Mouse (Mus musculus): ENCODE measurements around the gene Tmem273.

Gene Tmem273

DNA sequence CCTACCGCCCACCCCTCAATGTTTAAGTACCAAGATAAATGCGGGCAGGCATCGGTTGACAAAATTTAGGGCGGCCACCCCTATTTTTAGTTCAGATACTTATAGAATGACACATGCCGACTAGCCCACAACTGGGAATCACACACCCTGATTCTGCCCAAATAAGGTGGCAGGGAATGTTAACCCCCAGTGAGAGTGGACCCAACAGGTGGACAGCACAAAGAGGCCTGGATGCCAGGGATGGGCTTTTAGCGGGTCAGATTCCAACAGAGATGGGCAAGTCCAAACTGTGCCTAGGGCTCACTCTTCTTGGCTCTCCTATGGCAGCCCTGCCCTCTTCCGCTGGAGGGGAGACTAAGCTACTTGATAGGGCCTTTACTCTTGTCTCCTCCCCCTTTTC lies 14.3 kb downstream of the Tmem273 start:
- in situ Hi-C loops (cut with MboI; ENCODE audit: low pct_unique_long_range_greater_than_20kb in 1 of 2, low sequenced_read_pairs in 2 of 2, unreplicated experiment in 1 of 2) = no loop called here

- in situ Hi-C loops (cut with MboI; ENCODE audit: low pct_unique_long_range_greater_than_20kb in 1 of 2, low sequenced_read_pairs in 2 of 2, unreplicated experiment in 1 of 2) = no loop called here
Observed at GRCm38 (mm10) chr14:32801016-32801661, 15.4 kb downstream of the Tmem273 start.

DNA sequence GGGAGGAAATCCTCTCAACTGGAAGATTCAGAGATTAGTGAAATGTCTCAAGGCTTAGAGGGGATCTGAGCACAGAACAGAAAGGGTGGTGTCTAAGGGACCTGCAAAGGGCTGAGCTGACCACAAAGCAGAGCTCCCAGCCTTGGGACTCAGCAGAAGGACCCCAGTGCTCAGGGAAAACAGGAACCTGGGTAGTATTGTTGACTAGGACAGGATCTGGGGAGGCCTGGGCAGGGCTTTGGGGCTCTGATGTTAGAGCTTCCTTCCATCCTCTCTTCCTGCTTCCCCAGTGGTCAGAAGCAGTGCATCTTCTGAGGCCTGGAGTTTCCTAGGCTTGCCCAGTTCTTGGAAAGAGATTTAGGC lies 15.9 kb downstream of the Tmem273 start:
- in situ Hi-C loops (cut with MboI; ENCODE audit: low pct_unique_long_range_greater_than_20kb in 1 of 2, low sequenced_read_pairs in 2 of 2, unreplicated experiment in 1 of 2) = no loop called here

DNA sequence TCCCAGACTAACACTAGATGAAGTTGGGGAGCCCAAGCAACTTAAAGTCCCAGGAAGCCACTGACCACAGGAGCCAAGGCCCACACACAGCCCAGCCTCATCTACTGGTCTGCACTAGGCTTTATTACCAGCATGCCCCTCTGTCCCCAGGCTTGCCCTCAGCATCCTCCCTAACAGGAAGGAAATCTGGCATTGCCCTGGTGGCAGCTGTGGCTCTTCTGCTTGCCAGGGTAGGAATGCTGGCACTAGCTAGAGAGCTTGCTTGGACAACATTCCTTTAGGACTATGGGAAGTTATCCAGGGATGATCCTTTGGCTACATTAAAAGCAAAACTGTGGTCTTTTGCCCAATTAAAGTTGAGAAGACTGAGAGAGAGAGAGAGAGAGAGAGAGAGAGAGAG lies 24.3 kb downstream of the Tmem273 start:
- in situ Hi-C loops (cut with MboI; ENCODE audit: low pct_unique_long_range_greater_than_20kb in 1 of 2, low sequenced_read_pairs in 2 of 2, unreplicated experiment in 1 of 2) = no loop called here

DNA sequence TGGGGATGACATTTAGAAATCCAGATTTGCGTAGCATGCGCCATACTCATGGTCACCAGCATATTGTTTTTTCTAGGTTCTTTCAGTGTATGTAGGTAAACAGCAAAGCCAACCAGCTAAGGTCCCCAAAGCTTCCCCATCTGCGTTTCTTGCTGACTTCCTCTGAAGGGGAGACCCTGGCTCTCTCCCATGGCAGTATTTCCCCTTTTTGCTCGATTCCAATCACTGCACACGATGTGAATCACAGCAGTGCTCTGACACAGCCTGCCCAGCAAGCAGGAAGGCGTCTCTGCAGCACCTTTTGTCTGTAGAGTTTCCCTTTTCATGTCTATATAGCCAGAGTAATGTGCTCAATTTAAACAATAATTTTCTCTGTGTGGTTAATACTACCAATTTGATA lies 26.7 kb downstream of the Tmem273 start:
- in situ Hi-C loops (cut with MboI; ENCODE audit: low pct_unique_long_range_greater_than_20kb in 1 of 2, low sequenced_read_pairs in 2 of 2, unreplicated experiment in 1 of 2) = no loop called here

DNA sequence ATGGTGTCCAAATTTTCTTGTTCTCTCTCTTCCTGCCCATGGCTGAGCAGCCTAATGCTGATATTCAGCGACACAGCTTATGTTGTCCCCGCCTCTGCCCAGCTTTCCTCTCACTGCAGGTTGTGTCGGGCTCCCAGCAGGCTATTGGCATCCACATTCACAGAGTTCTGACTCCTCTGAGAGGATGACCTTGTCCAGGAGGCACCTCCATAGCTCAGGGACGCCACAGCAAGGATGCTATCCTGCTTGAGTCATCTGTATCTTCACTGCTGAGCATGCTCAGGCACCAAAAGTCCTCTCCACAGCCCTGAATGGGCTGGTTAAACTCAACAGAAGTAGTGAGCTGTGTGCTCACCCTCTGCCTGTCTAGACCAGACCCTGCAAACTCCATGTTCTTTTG lies 29.2 kb downstream of the Tmem273 start:
- in situ Hi-C loops (cut with MboI; ENCODE audit: low pct_unique_long_range_greater_than_20kb in 1 of 2, low sequenced_read_pairs in 2 of 2, unreplicated experiment in 1 of 2) = no loop called here

- in situ Hi-C loops (cut with MboI; ENCODE audit: low pct_unique_long_range_greater_than_20kb in 1 of 2, low sequenced_read_pairs in 2 of 2, unreplicated experiment in 1 of 2) = no loop called here
Observed at GRCm38 (mm10) chr14:32816533-32816932, 30.8 kb downstream of the Tmem273 start.

- in situ Hi-C loops (cut with MboI; ENCODE audit: low pct_unique_long_range_greater_than_20kb in 1 of 2, low sequenced_read_pairs in 2 of 2, unreplicated experiment in 1 of 2) = no loop called here
Observed at GRCm38 (mm10) chr14:32817258-32817657, 31.5 kb downstream of the Tmem273 start.

DNA sequence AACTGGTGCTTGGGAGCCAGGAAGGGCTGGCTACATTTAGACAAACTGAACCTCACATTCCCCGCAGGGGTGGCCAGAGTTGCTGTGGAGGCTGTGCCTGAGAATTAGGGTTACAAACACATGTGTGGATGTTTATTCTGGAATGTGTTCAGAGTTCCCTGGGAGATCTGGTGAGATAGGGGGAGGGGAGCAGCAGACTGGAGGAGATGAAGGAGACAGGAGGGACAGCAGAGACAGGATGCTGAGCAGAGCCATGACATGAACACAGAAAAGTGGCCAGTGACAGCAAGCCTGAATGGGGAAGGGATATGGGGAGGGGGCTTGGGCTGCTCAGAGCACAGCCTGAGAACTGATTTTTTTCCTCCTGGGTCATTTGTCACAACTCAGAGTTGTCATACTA lies 33.5 kb downstream of the Tmem273 start:
- in situ Hi-C loops (cut with MboI; ENCODE audit: low pct_unique_long_range_greater_than_20kb in 1 of 2, low sequenced_read_pairs in 2 of 2, unreplicated experiment in 1 of 2) = no loop called here

DNA sequence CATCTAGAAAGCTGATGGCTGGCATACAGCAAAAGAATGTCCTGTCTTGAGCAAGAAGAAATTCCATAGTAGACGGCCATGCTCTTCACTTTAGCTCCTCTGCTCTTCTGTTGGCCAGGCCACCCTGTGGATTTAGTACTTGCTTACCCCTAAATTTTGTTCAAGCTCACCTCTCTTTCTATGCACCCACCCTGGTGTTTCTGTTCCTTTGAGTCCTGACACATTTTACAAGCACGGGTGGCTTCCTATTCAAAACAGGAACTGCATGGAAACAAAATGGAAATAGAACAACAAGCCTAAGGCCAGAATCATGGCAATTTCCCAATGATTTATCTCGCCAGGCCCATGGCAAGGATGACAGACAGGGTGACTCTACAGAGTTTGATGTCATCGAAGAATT lies 37.0 kb downstream of the Tmem273 start:
- in situ Hi-C loops (cut with MboI; ENCODE audit: low pct_unique_long_range_greater_than_20kb in 1 of 2, low sequenced_read_pairs in 2 of 2, unreplicated experiment in 1 of 2) = no loop called here

GRCm38 (mm10) chr14:32823861-32824260 lies 38.1 kb downstream of the Tmem273 start:
- in situ Hi-C loops (cut with MboI; ENCODE audit: low pct_unique_long_range_greater_than_20kb in 1 of 2, low sequenced_read_pairs in 2 of 2, unreplicated experiment in 1 of 2) = no loop called here

DNA sequence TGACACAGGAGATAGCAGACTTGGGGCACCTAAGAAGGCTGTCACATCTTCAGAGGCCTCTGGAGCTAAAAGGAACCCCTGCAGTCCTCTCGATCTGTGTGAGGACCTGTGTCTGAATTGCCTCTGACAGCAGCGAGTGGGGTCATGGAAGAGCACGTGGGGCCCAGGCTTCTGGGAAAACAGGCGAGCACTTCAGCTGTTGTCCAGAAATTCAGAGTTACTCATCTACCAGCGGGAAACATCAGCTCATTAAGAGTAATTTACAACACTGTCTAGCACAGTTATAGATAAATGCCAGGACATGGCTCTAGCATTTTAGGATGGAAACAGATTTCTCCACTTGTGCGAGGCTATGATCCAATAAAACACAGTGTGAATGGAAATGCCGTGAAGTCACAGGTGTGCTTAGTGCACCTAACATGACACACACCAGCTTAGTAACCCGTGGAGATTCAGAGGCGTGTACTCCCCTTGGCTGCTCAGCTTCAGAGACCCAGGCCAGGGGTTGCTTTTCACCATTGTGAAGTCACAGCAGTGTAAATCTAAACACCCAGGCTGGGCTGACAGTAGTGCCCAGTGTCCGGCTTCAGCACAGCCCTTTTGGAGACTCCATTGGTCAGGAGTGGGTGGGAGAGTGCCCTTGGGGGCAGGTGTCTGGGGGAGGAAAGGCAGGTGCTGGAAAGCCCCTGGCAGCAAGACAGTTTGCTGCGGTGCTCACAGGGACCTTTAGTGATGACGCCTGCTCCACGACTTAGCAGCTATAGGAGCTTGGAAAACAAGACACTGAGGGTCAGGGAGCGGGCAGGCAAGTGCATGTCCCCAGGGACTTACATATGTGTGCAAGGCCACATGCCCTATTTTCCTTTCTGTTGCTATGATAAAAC lies 38.7 kb downstream of the Tmem273 start:
- in situ Hi-C loops (cut with MboI; ENCODE audit: low pct_unique_long_range_greater_than_20kb in 1 of 2, low sequenced_read_pairs in 2 of 2, unreplicated experiment in 1 of 2) = no loop called here

GRCm38 (mm10) chr14:32825426-32826032 lies 39.8 kb downstream of the Tmem273 start:
- in situ Hi-C loops (cut with MboI; ENCODE audit: low pct_unique_long_range_greater_than_20kb in 1 of 2, low sequenced_read_pairs in 2 of 2, unreplicated experiment in 1 of 2) = no loop called here

DNA sequence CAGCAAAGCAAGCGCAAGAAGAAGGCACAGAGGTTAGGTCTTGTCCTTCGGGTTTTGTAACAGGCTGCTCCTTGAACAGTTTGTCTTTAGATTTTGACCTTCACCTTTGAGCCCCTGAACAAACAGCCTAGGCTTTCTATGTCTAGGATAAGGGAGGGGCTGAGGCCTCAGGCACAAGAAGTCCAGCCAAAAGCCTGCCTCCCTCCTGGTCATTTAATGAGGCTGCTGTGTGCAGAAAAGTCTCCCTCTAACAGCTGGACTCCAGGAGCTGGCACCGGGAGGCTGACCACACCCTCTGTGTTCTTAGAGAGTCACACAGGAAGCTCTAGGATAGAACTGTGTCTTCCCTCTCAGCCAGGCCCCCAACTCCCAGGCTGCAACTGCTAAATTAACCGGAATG lies 41.4 kb downstream of the Tmem273 start:
- in situ Hi-C loops (cut with MboI; ENCODE audit: low pct_unique_long_range_greater_than_20kb in 1 of 2, low sequenced_read_pairs in 2 of 2, unreplicated experiment in 1 of 2) = no loop called here

GRCm38 (mm10) chr14:32827994-32828650 lies 42.4 kb downstream of the Tmem273 start:
- in situ Hi-C loops (cut with MboI; ENCODE audit: low pct_unique_long_range_greater_than_20kb in 1 of 2, low sequenced_read_pairs in 2 of 2, unreplicated experiment in 1 of 2) = no loop called here

DNA sequence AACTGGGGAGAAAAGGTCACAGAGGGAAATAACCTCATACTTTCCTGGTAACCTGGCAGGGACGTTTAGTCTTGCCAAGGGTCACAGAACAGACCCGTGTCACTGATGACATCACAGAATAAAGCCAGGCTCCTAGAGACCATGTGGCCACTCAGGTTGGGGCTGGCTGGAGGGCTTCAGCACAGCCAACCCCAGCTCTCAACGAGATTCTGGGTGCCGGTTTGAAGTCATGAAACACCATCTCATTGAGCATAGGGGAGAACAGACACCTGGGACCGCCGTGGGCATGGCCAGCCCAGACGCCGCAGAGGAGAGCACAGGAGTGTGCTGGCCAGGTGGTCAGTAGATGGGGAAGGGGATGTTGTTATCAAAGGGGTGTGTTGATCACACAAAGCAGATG lies 48.1 kb downstream of the Tmem273 start, which contains the start of gene Fam170b:
Gene Fam170b (plus strand): TSS at position 116 of the 400 bp plus-strand sequence.
- in situ Hi-C loops (cut with MboI; ENCODE audit: low pct_unique_long_range_greater_than_20kb in 1 of 2, low sequenced_read_pairs in 2 of 2, unreplicated experiment in 1 of 2) = no loop called here

DNA sequence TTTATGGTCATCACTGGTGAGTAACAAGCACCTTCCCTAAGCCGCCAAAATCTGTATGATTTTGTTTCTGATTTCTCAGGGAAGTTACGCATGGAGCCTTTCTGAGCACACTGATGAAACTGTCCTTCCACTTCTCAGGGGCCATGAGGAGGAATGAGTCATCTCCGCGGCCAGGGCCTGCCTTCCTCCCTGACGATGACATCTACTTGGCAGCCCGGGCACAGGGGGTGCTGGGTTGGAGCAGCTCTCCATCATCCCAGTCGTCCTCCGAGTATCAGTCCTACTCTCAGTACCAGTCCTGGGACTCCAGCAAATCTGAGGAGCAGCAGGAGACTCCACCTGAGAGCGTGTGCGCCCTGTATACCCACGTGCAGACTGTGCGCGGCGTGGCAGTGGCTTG lies 49.4 kb downstream of the Tmem273 start:
- in situ Hi-C loops (cut with MboI; ENCODE audit: low pct_unique_long_range_greater_than_20kb in 1 of 2, low sequenced_read_pairs in 2 of 2, unreplicated experiment in 1 of 2) = no loop called here

DNA sequence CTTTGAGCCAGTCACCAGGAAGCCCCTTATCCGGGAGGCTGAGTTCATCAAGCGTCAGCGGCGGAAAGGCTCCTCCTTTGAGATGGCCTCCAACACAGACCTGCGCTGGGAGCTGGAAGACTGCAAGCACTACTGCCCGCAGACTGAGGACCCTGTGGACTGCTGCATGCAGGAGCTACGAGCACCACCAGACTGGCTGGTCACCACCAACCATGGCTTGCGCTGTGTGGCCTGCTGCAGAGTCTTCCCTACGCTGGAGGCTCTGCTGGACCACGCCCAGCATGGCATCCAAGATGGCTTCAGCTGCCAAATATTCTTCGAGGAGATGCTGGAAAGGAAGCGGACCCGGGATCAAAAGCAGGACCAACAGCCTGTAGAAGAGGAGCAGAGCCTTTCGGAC lies 49.8 kb downstream of the Tmem273 start:
- in situ Hi-C loops (cut with MboI; ENCODE audit: low pct_unique_long_range_greater_than_20kb in 1 of 2, low sequenced_read_pairs in 2 of 2, unreplicated experiment in 1 of 2) = no loop called here

- in situ Hi-C loops (cut with MboI; ENCODE audit: low pct_unique_long_range_greater_than_20kb in 1 of 2, low sequenced_read_pairs in 2 of 2, unreplicated experiment in 1 of 2) = no loop called here
Observed at GRCm38 (mm10) chr14:32836191-32836590, 50.4 kb downstream of the Tmem273 start.
